Mouse (Mus musculus) macrophage (primary cell): ENCODE measurements around the gene Kif13a. TPM values are rescaled to one million over a fixed set of nuclear protein-coding genes. Genes with fewer than 3 reads are reported as not detected.

ENCODE experiments used
- H3K27ac ChIP-seq: fragments of 350-480 bp; formaldehyde crosslinking; 2 replicates; pipeline ENCODE4 v1.9.0; 2021
- H3K36me3 ChIP-seq: fragments of 350-480 bp; formaldehyde crosslinking; 2 replicates; pipeline ENCODE4 v1.9.0; 2021; ENCODE audit errors: inconsistent target
- H3K4me3 ChIP-seq: fragments of 350-480 bp; formaldehyde crosslinking; 2 replicates; pipeline ENCODE4 v1.9.0; 2021; ENCODE audit errors: inconsistent target
- H3K79me2 ChIP-seq: fragments of 350-480 bp; formaldehyde crosslinking; 2 replicates; pipeline ENCODE4 v1.9.0; 2021; ENCODE audit errors: inconsistent target
- WGBS: methylation state at CpG from one replicate; pipeline ENCODE4 v1.1.7; 2026; ENCODE audit warnings: inconsistent platforms; ENCODE audit not compliant: missing documents; 5-methylcytosine and 5-hydroxymethylcytosine counted together
- polyA plus RNA-seq: library from polyadenylated mRNA; stranded (reverse); fragments of 250-400 nt; gene quantifications from 3 replicates; pipeline ENCODE4 v1.2.4, GENCODE M21; 2018; ENCODE audit warnings: inconsistent platforms

Gene Kif13a
- polyA plus RNA-seq, 1 experiment from 2014 or later: 19.7 TPM

DNA sequence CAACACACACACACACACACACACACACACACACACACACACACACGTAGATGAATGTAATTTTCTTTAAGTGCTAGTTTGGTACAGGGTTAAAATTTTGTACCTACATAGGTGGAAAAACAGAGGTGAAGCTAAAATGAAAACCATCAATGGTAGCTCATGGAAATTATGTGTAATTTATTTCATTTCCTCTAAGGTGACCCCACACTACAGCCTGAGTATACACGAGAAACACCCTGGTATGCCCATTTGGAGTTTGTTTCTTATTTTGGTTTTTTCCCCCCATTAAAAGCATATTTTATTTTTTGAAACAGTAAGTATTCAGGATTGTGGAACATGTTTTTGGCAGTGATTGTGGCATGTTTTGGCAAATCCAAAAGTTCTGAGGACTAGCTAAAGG, 21.3 kb downstream of the Kif13a start:
- Histone ChIP-seq H3K36me3 (no peaks in the 10 kb centered on the region), H3K27ac (no peak overlapping the region), H3K79me2 (peaks cover 56% of the 10 kb centered on the region; the same call in 1 of the 2 replicates), H3K4me3 (no peak overlapping the region)
- 92% methylated on average over 1 of the region's 2 CpGs for WGBS

DNA sequence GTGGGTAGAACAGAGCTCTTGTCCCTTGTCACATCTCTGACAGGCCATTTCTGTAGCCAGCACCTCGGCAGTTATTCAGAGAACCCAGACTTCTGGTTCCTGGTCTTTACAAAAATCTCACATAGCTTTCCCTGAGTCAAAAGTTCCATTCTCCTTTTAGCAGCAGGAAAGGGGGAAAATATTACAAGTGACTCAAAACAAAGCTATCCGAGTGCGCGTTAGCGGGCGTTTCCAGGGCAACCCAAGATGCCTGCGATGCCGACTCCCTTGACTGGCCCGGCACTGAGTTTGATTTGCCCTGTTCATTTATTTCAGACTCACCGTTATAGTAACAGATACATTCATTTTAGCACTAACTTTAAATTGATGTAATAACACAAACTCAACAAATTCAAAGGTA, 21.8 kb downstream of the Kif13a start:
- 98% methylated on average over 10 of the region's 10 CpGs for WGBS
- Histone ChIP-seq H3K36me3 (no peaks in the 10 kb centered on the region), H3K4me3 (no peak overlapping the region), H3K27ac (no peak overlapping the region), H3K79me2 (peaks cover 56% of the 10 kb centered on the region; the same call in 1 of the 2 replicates)

DNA sequence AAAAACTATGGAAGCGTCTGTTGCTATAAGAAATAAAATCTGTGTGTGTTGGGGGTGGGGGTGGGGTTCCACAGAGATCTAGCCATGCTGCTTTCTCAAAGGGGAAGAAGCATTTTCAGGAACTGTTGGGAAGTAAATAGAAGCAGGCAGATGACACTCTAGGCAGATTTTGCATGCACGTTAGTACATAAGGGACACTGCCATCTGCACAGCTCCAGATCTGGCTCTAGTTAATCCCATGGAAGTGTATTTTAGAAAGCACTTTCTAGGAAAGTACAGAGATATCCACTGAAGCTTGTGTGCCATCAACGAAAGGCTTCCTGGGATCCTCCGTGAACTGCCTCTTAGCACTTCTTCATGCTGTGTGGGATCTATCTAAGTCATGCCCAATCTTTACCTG, 22.6 kb downstream of the Kif13a start:
- Histone ChIP-seq H3K27ac (0 out of 2 replicates have a peak overlapping the region, but pooled peaks have one; percentile 8), H3K79me2 (peaks cover 59% of the 10 kb centered on the region; the same call in 1 of the 2 replicates), H3K36me3 (no peaks in the 10 kb centered on the region), H3K4me3 (no peak overlapping the region)
- WGBS: 69% methylated on average over 4 of the region's 4 CpGs

DNA sequence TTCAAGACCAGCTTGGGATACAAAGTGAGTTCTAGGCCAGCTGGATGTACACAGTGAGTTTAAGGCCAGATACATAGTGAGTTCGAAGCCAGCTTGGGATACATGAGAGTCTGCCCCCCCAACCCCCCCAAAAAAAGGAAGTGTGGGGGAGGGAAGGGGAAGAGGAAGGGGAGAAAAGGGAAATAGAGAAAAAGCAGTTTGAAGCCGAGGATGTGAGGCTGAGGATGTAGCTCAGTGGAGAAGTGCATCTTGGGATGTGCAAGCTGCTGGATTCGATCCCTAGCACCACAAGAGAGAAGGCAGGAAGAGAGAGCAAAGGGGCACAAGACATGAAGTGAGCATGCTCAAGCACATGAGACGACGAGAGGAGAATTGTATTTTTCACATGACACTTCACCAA, 23.7 kb downstream of the Kif13a start:
- no peaks in the 10 kb centered on the region for H3K36me3 ChIP-seq
- H3K4me3 ChIP-seq: no peak overlapping the region
- H3K79me2 ChIP-seq: peaks cover 59% of the 10 kb centered on the region; the same call in 1 of the 2 replicates
- 51% methylated on average over 5 of the region's 5 CpGs for WGBS
- peak overlapping the region; percentile 85 for H3K27ac ChIP-seq

DNA sequence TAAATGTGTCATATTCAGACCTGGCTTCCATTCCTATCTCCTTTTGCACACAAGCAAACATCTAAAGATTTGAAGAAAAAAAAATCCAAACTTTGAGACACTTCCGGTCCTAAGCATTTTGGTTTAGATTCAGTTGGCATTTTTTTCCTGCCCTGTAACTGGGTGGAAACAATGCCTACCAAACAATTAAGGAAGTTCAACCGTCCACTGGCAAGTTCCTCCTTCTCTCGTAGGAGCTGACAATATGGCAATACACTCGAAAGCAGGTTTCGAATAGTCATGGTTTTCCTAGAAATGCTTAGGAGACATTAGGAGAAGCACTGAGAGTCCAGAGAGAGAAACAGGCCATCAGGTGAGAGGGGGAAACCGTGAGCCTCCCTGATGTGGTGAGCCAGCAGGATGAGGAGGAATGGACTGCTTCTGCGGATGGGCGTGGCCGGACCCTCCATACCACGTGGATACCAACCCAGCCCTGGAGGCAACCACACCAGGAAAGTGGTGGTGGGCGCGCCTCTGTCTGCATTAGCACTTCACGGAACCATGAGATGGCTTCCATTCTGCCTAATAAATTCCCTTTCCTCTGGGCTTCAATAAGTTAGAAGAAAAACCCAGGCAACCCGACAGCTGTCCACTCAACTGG, 24.6 kb downstream of the Kif13a start:
- H3K4me3 ChIP-seq: peak overlapping the region; percentile 27
- H3K36me3 ChIP-seq: no peaks in the 10 kb centered on the region
- WGBS: 9% methylated on average over 14 of the region's 14 CpGs
- H3K27ac ChIP-seq: peak overlapping the region; percentile 85
- peaks cover 55% of the 10 kb centered on the region; the same call in 1 of the 2 replicates for H3K79me2 ChIP-seq

DNA sequence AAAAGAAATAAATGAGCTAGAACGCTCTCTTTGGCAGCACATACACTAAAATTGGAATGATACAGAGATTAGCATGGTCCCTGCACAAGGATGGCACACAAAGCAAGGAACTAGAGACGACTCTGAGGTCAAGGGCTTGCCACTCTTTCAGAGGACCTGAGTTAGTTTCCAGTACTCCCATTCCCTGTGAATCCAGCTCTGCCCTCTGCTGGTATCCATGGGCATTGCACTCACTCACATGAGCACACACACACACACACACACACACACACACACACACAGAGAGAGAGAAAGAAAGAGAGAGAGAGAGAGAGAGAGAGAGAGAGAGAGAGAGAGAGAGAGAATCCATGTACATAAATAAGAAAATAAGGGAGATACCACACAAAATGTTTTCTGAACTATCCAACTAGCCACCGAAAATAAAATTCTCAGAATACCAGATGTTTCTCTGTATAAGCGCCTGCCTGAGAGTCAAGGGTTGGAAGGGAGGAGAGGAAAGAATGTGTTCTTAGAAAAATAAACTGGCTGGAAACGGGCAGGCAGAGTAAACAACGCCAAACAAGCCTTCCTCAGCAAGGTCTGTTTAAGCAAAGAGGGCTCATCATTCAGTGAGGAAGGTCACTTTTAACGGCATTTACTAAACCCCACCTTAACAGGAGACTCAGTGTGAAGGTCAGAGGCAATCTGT, 27.0 kb downstream of the Kif13a start:
- Histone ChIP-seq H3K36me3 (no peaks in the 10 kb centered on the region), H3K79me2 (peaks cover 33% of the 10 kb centered on the region; the same call in 1 of the 2 replicates), H3K4me3 (no peak overlapping the region), H3K27ac (no peak overlapping the region)
- WGBS: 95% methylated on average over 7 of the region's 7 CpGs

DNA sequence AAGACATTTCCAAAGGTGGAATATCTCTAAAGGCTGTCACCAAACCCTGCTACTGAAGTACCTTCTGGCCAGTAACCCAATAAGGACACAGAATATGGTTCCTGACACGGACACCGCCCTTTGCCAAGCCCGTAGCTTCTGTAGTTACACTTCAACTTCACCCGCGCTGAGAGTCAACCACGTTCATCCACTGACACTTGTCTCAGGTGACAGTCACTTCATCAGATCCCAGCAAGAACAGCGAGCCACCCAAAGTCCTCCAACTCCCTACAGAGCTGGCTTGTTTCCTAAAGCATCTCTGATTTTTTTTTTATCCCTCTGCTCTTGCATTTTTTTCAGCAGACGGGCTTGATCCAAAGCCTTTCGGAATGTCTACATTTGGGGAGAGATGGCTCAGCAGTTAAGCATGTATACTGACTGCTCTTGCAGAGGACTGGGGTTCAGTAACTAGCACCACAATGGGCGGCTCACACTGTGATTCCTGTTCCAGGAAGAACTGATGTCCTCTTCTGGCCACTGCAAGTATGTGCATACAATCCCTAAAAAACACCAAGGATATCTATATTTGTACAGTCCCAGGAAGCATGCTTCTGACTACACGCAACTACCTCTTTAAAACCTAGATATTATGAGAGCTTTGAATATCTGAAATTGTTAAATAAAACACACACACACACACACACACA, 28.7 kb downstream of the Kif13a start:
- no peak overlapping the region for H3K4me3 ChIP-seq
- peaks cover 36% of the 10 kb centered on the region; the same call in 1 of the 2 replicates for H3K79me2 ChIP-seq
- H3K36me3 ChIP-seq: no peaks in the 10 kb centered on the region
- WGBS: 97% methylated on average over 11 of the region's 11 CpGs
- H3K27ac ChIP-seq: no peak overlapping the region

DNA sequence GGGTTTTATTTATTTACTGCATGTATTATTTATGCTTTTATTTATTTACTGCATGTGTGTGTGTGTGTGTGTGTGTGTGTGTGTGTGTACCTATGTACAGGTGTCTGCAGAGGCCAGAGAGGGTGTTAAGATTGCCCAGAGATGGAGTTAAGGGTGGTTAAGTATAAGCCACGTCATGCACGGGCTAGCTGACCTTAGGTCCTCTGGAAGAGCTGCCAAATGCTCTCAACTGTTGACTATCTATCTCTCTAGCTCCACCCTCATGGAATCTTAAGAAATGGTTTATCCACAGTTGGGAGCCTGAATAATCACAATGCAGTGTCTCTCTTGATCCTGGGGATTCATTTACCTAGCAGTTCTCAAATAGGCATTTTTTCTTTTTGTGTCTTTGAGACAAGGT, 30.8 kb downstream of the Kif13a start:
- Histone ChIP-seq H3K36me3 (no peaks in the 10 kb centered on the region), H3K27ac (no peak overlapping the region), H3K4me3 (no peak overlapping the region), H3K79me2 (peaks cover 30% of the 10 kb centered on the region; the same call in 1 of the 2 replicates)
- WGBS: 89% methylated on average over 2 of the region's 2 CpGs

DNA sequence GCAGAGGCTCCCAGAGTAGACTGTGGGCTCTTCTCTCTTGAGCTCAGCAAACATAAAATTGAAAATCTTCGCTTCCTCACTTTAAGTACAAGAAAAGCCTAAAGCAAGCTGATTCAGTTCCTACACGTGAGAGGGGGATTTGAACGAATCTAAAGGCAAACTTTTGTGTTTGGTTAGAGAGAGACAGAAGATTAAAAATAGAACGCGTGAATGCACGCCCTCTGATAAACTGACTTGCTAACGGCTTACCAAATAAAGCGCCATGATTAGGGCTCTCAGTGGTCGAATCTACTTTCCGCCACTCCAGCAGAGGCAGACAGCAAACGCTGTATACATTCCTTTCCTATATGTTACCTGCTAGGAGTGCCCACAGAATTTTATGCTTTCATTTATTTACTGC, 31.3 kb downstream of the Kif13a start:
- Histone ChIP-seq H3K27ac (no peak overlapping the region), H3K79me2 (peaks cover 26% of the 10 kb centered on the region; the same call in 1 of the 2 replicates), H3K4me3 (no peak overlapping the region), H3K36me3 (no peaks in the 10 kb centered on the region)
- WGBS: 91% methylated on average over 11 of the region's 11 CpGs

DNA sequence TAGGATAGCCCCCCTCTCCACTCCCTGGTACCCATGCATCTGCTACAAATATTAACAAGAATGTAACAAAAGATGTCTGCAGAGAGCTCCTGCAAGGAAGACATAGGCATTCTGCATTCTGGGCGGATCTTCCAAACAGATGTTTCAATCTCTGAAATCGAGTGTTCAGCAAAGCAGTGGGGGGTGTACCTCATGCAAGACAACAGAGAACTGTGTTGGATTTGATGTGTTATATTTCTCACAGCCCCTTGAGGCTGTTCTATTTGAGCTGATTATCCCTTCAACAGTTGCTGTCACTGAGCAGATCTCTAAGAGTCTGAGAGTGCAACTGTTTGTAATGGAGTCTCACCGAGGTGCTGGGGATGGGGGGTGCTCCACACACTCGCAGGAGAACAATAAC, 37.3 kb downstream of the Kif13a start:
- peaks cover 4% of the 10 kb centered on the region; the same call in 1 of the 2 replicates for H3K79me2 ChIP-seq
- no peak overlapping the region for H3K4me3 ChIP-seq
- H3K27ac ChIP-seq: no peak overlapping the region
- H3K36me3 ChIP-seq: no peaks in the 10 kb centered on the region
- 89% methylated on average over 4 of the region's 4 CpGs for WGBS

DNA sequence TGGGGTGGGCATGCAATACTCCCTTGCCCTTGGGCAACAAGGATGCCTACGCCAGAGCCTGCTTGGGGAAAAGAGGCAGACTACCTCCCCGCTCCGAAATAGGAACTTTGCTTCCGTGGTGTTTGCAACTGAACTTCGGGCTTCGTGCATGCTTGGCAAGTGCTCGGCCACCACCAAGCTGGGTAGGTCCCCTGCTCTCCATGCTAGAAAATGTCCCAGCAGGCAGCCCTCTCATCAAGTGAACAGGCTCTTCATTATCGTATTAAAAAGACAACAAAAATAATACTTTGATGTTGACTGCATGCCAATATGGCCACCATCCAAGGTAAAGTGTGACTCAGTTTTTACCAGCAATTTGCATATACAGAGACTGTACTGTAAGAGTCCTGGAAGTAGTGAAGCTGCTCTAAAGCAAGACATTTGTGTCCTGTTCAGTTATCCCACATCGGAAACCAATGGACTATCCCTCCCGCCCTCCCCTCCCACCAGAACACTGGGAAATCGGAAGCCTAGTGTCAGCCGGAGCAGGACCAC, 41.5 kb downstream of the Kif13a start:
- Histone ChIP-seq H3K36me3 (no peaks in the 10 kb centered on the region), H3K4me3 (no peak overlapping the region), H3K79me2 (peaks cover 9% of the 10 kb centered on the region; the same call in 1 of the 2 replicates), H3K27ac (no peak overlapping the region)
- 94% methylated on average over 10 of the region's 12 CpGs for WGBS

DNA sequence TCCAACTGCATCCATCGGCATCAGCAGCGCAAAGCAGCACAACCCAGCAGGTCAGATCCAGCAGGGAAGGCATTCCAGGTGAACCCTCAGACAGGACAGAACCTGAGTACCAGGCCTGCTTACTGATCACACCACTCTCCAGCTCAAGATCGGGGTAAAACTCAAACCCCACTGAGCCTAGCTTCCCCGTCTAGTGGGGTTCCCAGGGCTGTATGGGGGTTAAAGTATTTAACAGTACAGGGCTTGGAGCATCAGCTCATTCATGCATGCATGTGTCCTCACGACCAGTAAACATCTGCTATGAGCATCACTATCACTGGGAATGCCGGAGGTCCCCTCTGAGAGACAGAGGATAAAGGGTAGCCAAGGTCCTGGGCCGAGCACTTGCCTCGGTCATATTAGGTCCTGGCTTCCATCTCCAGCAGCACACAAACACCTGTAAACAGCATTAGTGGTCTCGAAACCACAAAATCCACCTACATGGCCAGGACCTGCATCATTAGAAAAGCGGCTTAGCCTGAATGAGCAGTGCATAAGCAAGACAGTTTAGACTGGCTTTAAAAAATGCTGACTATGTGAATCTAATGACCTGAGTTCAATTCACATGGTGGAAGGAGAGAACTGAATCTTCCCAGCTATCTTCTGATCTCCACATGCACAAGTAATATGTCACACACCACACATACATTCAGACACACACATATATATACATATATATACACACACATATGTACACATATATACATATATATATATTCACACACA, 43.0 kb downstream of the Kif13a start:
- 94% methylated on average over 10 of the region's 10 CpGs for WGBS
- no peaks in the 10 kb centered on the region for H3K36me3 ChIP-seq
- H3K79me2 ChIP-seq: peaks cover 9% of the 10 kb centered on the region; the same call in 1 of the 2 replicates

DNA sequence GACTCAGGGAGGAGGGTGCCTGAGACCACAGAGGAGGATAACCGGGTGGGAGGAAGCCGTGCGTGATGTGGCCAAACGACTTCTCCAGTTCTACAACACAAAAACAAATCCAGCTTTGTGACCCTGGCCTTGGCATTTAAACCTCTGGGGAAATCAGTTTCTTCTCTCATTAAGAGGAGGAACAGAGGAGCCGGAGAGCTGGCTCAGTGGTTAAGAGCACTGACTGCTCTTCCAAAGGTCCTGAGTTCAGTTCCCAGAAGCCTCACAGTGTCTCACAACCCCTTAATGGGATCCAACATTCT, 44.0 kb downstream of the Kif13a start:
- Histone ChIP-seq H3K36me3 (no peaks in the 10 kb centered on the region), H3K27ac (no peak overlapping the region), H3K79me2 (peaks cover 9% of the 10 kb centered on the region; the same call in 1 of the 2 replicates), H3K4me3 (no peak overlapping the region)
- 62% methylated on average over 5 of the region's 5 CpGs for WGBS

More for the DNA sequence above, 43.0 kb downstream of the Kif13a start:
- Histone ChIP-seq H3K27ac (no peak overlapping the region), H3K4me3 (no peak overlapping the region)
